Comparison of ENCODE assay signal across 9 mouse cellular contexts in genomic region chr12:30199735-30200134, GRCm38 (mm10).
A peak's percentile ranks its signal among the peaks of the same experiment; 100 is the strongest.
DNase-seq lines count a peak whose midpoint lies in the region; ATAC-seq lines count a peak whose summit lies in the region.
"Had no signal": no experiment of that assay in that cellular context is flagged by ENCODE, and none has a peak within 500 bp of the region (broad histone marks: within the 10 kb centered on the region; RNA-seq: fewer than 3 reads in every experiment).

No protein-coding gene starts in this region.

- H3K4me2 ChIP-seq in hindbrain, embryonic 12.5 days (replicated peaks): no peak overlapping the region
- H3K4me2 ChIP-seq in hindbrain, embryonic 11.5 days (replicated peaks; ENCODE audit: low read depth, low read length): no peak overlapping the region
- H3K4me2 ChIP-seq: heart, embryonic 15.5 days had no signal

- no peak overlapping the region for H3K4me3 ChIP-seq in hindbrain, embryonic 10.5 days
- no peak overlapping the region for H3K4me3 ChIP-seq in hindbrain, embryonic 12.5 days
- no peak overlapping the region for H3K4me3 ChIP-seq in hindbrain, embryonic 11.5 days (ENCODE audit: low read depth, low read length)
- H3K4me3 ChIP-seq: heart, embryonic 15.5 days had no signal

- 35% methylated on average over 2 of the region's 2 CpGs for WGBS in hindbrain, embryonic 10.5 days
- WGBS in hindbrain, embryonic 12.5 days: 39% methylated on average over 2 of the region's 2 CpGs
- 35% methylated on average over 2 of the region's 2 CpGs for WGBS in hindbrain, embryonic 11.5 days

- ATAC-seq in hindbrain, embryonic 12.5 days (ENCODE audit: low FRiP score): no peak
- ATAC-seq in hindbrain, embryonic 11.5 days (ENCODE audit: low FRiP score): no peak
- ATAC-seq in megakaryocyte progenitor cell, adult 5-6 weeks (replicated peaks; ENCODE audit: poor library complexity): peak; percentile 52; the same call in 1 of the 2 replicates
- ATAC-seq in CD4-positive, CD25-positive, alpha-beta regulatory T cell, adult 4 months: no peak
- ATAC-seq in monocyte, adult 5-6 weeks (replicated peaks; ENCODE audit: insufficient number of reproducible peaks, low FRiP score, low TSS enrichment, poor library complexity, severe bottlenecking): no peak

- no peak overlapping the region for H3K9ac ChIP-seq in hindbrain, embryonic 12.5 days
- H3K9ac ChIP-seq in hindbrain, embryonic 11.5 days (ENCODE audit: low read depth, low read length): no peak overlapping the region
- H3K9ac ChIP-seq: heart, embryonic 15.5 days had no signal

- no peak overlapping the region for H3K27ac ChIP-seq in hindbrain, embryonic 10.5 days
- H3K27ac ChIP-seq in hindbrain, embryonic 12.5 days: no peak overlapping the region
- H3K27ac ChIP-seq in hindbrain, embryonic 11.5 days (ENCODE audit: low read depth, low read length): no peak overlapping the region
- H3K27ac ChIP-seq: heart, embryonic 15.5 days had no signal

- H3K36me3 ChIP-seq in hindbrain, embryonic 10.5 days: no peaks in the 10 kb centered on the region
- no peaks in the 10 kb centered on the region for H3K36me3 ChIP-seq in hindbrain, embryonic 12.5 days
- no peaks in the 10 kb centered on the region for H3K36me3 ChIP-seq in hindbrain, embryonic 11.5 days (ENCODE audit: control insufficient read depth, insufficient read depth, low read length)
- H3K36me3 ChIP-seq: heart, embryonic 15.5 days had no signal

- no peaks in the 10 kb centered on the region for H3K9me3 ChIP-seq in hindbrain, embryonic 10.5 days
- H3K9me3 ChIP-seq in hindbrain, embryonic 12.5 days (replicated peaks): no peaks in the 10 kb centered on the region
- H3K9me3 ChIP-seq in hindbrain, embryonic 11.5 days (ENCODE audit: control insufficient read depth, low read length): no peaks in the 10 kb centered on the region
- H3K9me3 ChIP-seq: heart, embryonic 15.5 days had no signal

- DNase-seq in hindbrain, embryonic 10.5 days (ENCODE audit: low spot score): peak; percentile 6
- peak; percentile 53 for DNase-seq in A20 (ENCODE audit: low read depth, low spot score)
- DNase-seq in adrenal gland, postnatal 10 days: peak; percentile 45
- DNase-seq in hindbrain, embryonic 11.5 days (ENCODE audit: low spot score): peak; percentile 49

- H3K4me1 ChIP-seq in hindbrain, embryonic 10.5 days (replicated peaks): no peaks in the 10 kb centered on the region
- H3K4me1 ChIP-seq in hindbrain, embryonic 12.5 days: no peaks in the 10 kb centered on the region
- H3K4me1 ChIP-seq in hindbrain, embryonic 11.5 days (replicated peaks; ENCODE audit: control insufficient read depth, insufficient read depth, low read length): no peaks in the 10 kb centered on the region

- no peaks in the 10 kb centered on the region for H3K27me3 ChIP-seq in hindbrain, embryonic 10.5 days (ENCODE audit: insufficient read depth, poor library complexity, severe bottlenecking)
- no peaks in the 10 kb centered on the region for H3K27me3 ChIP-seq in hindbrain, embryonic 12.5 days
- H3K27me3 ChIP-seq in hindbrain, embryonic 11.5 days (ENCODE audit: control insufficient read depth, insufficient read depth, low read length): no peaks in the 10 kb centered on the region
- H3K27me3 ChIP-seq: heart, embryonic 15.5 days had no signal
